21 mouse cellular contexts compared by ENCODE assay signal in genomic region chr5:4731743-4732215, GRCm38 (mm10). TPM values are rescaled to one million over a fixed set of nuclear protein-coding genes. Genes with fewer than 3 reads are reported as not detected.
DNase-seq lines count a peak whose midpoint lies in the region; ATAC-seq lines count a peak whose summit lies in the region.
"Had no signal": no experiment of that assay in that cellular context is flagged by ENCODE, and none has a peak within 500 bp of the region (broad histone marks: within the 10 kb centered on the region; RNA-seq: fewer than 3 reads in every experiment).

No protein-coding gene starts in this region.

- H3K36me3 ChIP-seq in embryonic facial prominence, embryonic 11.5 days (replicated peaks; ENCODE audit: control insufficient read depth, insufficient read depth, low read depth, low read length) = no peaks in the 10 kb centered on the region
- no peaks in the 10 kb centered on the region for H3K36me3 ChIP-seq in embryonic facial prominence, embryonic 10.5 days (replicated peaks)
- no peaks in the 10 kb centered on the region for H3K36me3 ChIP-seq in midbrain, embryonic 12.5 days
- H3K36me3 ChIP-seq in midbrain, embryonic 10.5 days = no peaks in the 10 kb centered on the region
- H3K36me3 ChIP-seq in hindbrain, embryonic 14.5 days (replicated peaks; ENCODE audit: control insufficient read depth, insufficient read depth) = no peaks in the 10 kb centered on the region
- H3K36me3 ChIP-seq in midbrain, embryonic 16.5 days (ENCODE audit: control insufficient read depth, insufficient read depth, low read length) = no peaks in the 10 kb centered on the region
- H3K36me3 ChIP-seq: embryonic facial prominence, embryonic 13.5 days; heart, embryonic 10.5 days; limb, embryonic 10.5 days had no signal

- no peaks in the 10 kb centered on the region for H3K27me3 ChIP-seq in embryonic facial prominence, embryonic 11.5 days (ENCODE audit: control insufficient read depth, insufficient read depth, low read length)
- peaks cover 10% of the 10 kb centered on the region for H3K27me3 ChIP-seq in embryonic facial prominence, embryonic 10.5 days (replicated peaks; ENCODE audit: low read depth, poor library complexity, severe bottlenecking)
- H3K27me3 ChIP-seq in midbrain, embryonic 12.5 days = no peaks in the 10 kb centered on the region
- peaks cover 8% of the 10 kb centered on the region; the same call in 1 of the 2 replicates for H3K27me3 ChIP-seq in midbrain, embryonic 10.5 days (ENCODE audit: low read depth, poor library complexity, severe bottlenecking)
- H3K27me3 ChIP-seq in hindbrain, embryonic 14.5 days (ENCODE audit: control insufficient read depth, insufficient read depth, low read length) = no peaks in the 10 kb centered on the region
- no peaks in the 10 kb centered on the region for H3K27me3 ChIP-seq in midbrain, embryonic 16.5 days (ENCODE audit: control insufficient read depth, insufficient read depth, low read depth, low read length)
- H3K27me3 ChIP-seq: Patski had no signal

- H3K4me3 ChIP-seq in embryonic facial prominence, embryonic 11.5 days (ENCODE audit: low read depth, low read length) = no peak overlapping the region
- H3K4me3 ChIP-seq in embryonic facial prominence, embryonic 10.5 days = no peak overlapping the region
- no peak overlapping the region for H3K4me3 ChIP-seq in midbrain, embryonic 12.5 days
- no peak overlapping the region for H3K4me3 ChIP-seq in midbrain, embryonic 10.5 days
- no peak overlapping the region for H3K4me3 ChIP-seq in hindbrain, embryonic 14.5 days (replicated peaks; ENCODE audit: low read length)
- H3K4me3 ChIP-seq in midbrain, embryonic 16.5 days (ENCODE audit: low read depth, low read length) = no peak overlapping the region
- H3K4me3 ChIP-seq: embryonic facial prominence, embryonic 13.5 days; gastrocnemius, adult 2 months; heart, embryonic 10.5 days; limb, embryonic 10.5 days; myocyte had no signal

- no peak overlapping the region for H3K27ac ChIP-seq in embryonic facial prominence, embryonic 11.5 days (replicated peaks; ENCODE audit: low read depth, low read length)
- no peak overlapping the region; the same call in 1 of the 2 replicates for H3K27ac ChIP-seq in embryonic facial prominence, embryonic 10.5 days (replicated peaks)
- H3K27ac ChIP-seq in midbrain, embryonic 12.5 days (replicated peaks) = 0 out of 2 replicates have a peak overlapping the region, but pooled peaks have one; percentile 36
- no peak overlapping the region for H3K27ac ChIP-seq in midbrain, embryonic 10.5 days (replicated peaks)
- no peak overlapping the region; the same call in 1 of the 2 replicates for H3K27ac ChIP-seq in hindbrain, embryonic 14.5 days
- no peak overlapping the region for H3K27ac ChIP-seq in midbrain, embryonic 16.5 days (ENCODE audit: low read length)
- H3K27ac ChIP-seq: embryonic facial prominence, embryonic 13.5 days; gastrocnemius, adult 2 months; heart, embryonic 10.5 days; limb, embryonic 10.5 days had no signal

- H3K4me1 ChIP-seq in embryonic facial prominence, embryonic 11.5 days (ENCODE audit: control insufficient read depth, insufficient read depth, low read length) = no peaks in the 10 kb centered on the region
- peaks cover 16% of the 10 kb centered on the region for H3K4me1 ChIP-seq in embryonic facial prominence, embryonic 10.5 days
- peaks cover 13% of the 10 kb centered on the region; the same call in 1 of the 2 replicates for H3K4me1 ChIP-seq in midbrain, embryonic 12.5 days
- H3K4me1 ChIP-seq in midbrain, embryonic 10.5 days = peaks cover 16% of the 10 kb centered on the region
- peaks cover 18% of the 10 kb centered on the region for H3K4me1 ChIP-seq in hindbrain, embryonic 14.5 days (replicated peaks; ENCODE audit: control insufficient read depth, insufficient read depth, low read length)
- H3K4me1 ChIP-seq in midbrain, embryonic 16.5 days (ENCODE audit: control insufficient read depth, insufficient read depth, low read length) = peaks cover 11% of the 10 kb centered on the region; the same call in 1 of the 2 replicates
- H3K4me1 ChIP-seq: heart, embryonic 10.5 days; limb, embryonic 10.5 days had no signal

- DNase-seq in embryonic facial prominence, embryonic 11.5 days (ENCODE audit: low spot score) = no peak
- no peak for DNase-seq in embryonic facial prominence, embryonic 10.5 days (ENCODE audit: low spot score)
- DNase-seq in midbrain, embryonic 10.5 days (ENCODE audit: low spot score) = no peak
- peak; percentile 47 for DNase-seq in hindbrain, embryonic 14.5 days (ENCODE audit: low spot score)
- DNase-seq in spleen, postnatal 36 days (ENCODE audit: low spot score in 2 of 2) = no peak
- DNase-seq in adrenal gland, postnatal 25 days = no peak
- DNase-seq: adrenal gland, postnatal 10 days; cerebellum, adult 11-12 months; cerebellum, postnatal 25 days; gastrocnemius, adult 2 months; lung, adult 18-20 months; lung, postnatal 14 days; right cerebral cortex, adult 18-20 months had no signal

- 53% methylated on average over 5 of the region's 5 CpGs for WGBS in embryonic facial prominence, embryonic 11.5 days
- 67% methylated on average over 5 of the region's 5 CpGs for WGBS in embryonic facial prominence, embryonic 10.5 days
- WGBS in midbrain, embryonic 12.5 days = 45% methylated on average over 5 of the region's 5 CpGs
- 75% methylated on average over 5 of the region's 5 CpGs for WGBS in midbrain, embryonic 10.5 days
- WGBS in hindbrain, embryonic 14.5 days = 24% methylated on average over 5 of the region's 5 CpGs
- 28% methylated on average over 5 of the region's 5 CpGs for WGBS in midbrain, embryonic 16.5 days

- H3K9ac ChIP-seq in embryonic facial prominence, embryonic 11.5 days (replicated peaks; ENCODE audit: low read length) = no peak overlapping the region
- H3K9ac ChIP-seq in midbrain, embryonic 12.5 days (replicated peaks) = no peak overlapping the region
- no peak overlapping the region for H3K9ac ChIP-seq in hindbrain, embryonic 14.5 days
- no peak overlapping the region for H3K9ac ChIP-seq in midbrain, embryonic 16.5 days (ENCODE audit: low read depth, low read length)
- H3K9ac ChIP-seq: embryonic facial prominence, embryonic 13.5 days had no signal

- H3K4me2 ChIP-seq in embryonic facial prominence, embryonic 11.5 days (ENCODE audit: low read depth, low read length) = no peak overlapping the region
- no peak overlapping the region for H3K4me2 ChIP-seq in midbrain, embryonic 12.5 days (replicated peaks)
- H3K4me2 ChIP-seq in hindbrain, embryonic 14.5 days (replicated peaks) = no peak overlapping the region
- no peak overlapping the region for H3K4me2 ChIP-seq in midbrain, embryonic 16.5 days (ENCODE audit: low read length)
- H3K4me2 ChIP-seq: embryonic facial prominence, embryonic 13.5 days had no signal

- ATAC-seq in embryonic facial prominence, embryonic 11.5 days (replicated peaks; ENCODE audit: insufficient number of reproducible peaks, low FRiP score, low TSS enrichment, low read depth) = peak; percentile 48
- peak; percentile 95 for ATAC-seq in midbrain, embryonic 12.5 days (ENCODE audit: low FRiP score, low read depth)
- ATAC-seq in hindbrain, embryonic 14.5 days (ENCODE audit: low FRiP score) = peak; percentile 85
- peak; percentile 80 for ATAC-seq in midbrain, embryonic 16.5 days
- ATAC-seq: CD4-positive, CD25-positive, alpha-beta regulatory T cell, adult 4 months; Patski had no signal

- no peaks in the 10 kb centered on the region for H3K9me3 ChIP-seq in embryonic facial prominence, embryonic 11.5 days (replicated peaks; ENCODE audit: control insufficient read depth, low read length)
- no peaks in the 10 kb centered on the region for H3K9me3 ChIP-seq in embryonic facial prominence, embryonic 10.5 days
- H3K9me3 ChIP-seq in midbrain, embryonic 12.5 days = no peaks in the 10 kb centered on the region
- H3K9me3 ChIP-seq in midbrain, embryonic 10.5 days (replicated peaks) = no peaks in the 10 kb centered on the region
- H3K9me3 ChIP-seq in hindbrain, embryonic 14.5 days (ENCODE audit: control insufficient read depth, low read length) = no peaks in the 10 kb centered on the region
- H3K9me3 ChIP-seq in midbrain, embryonic 16.5 days (replicated peaks; ENCODE audit: control insufficient read depth, low read length, poor library complexity, severe bottlenecking) = no peaks in the 10 kb centered on the region
- H3K9me3 ChIP-seq: embryonic facial prominence, embryonic 13.5 days; heart, embryonic 10.5 days; limb, embryonic 10.5 days had no signal

RNA-seq across cellular contexts. Expression of gene Fzd1, which starts 26.1 kb away (rescaled TPM):
- polyA plus RNA-seq in embryonic facial prominence, embryonic 11.5 days (2014; fragmentation: Nextera tagmentation; extraction: Ambion mirVana) = 29.0 and 30.6 TPM in 2 replicates
- 14.9 and 16.5 TPM in 2 replicates for polyA plus RNA-seq in embryonic facial prominence, embryonic 10.5 days (2016; fragmentation: Nextera tagmentation; extraction: Ambion mirVana)
- 60.9 and 66.9 TPM in 2 replicates for polyA plus RNA-seq in midbrain, embryonic 12.5 days (2016; fragmentation: Nextera tagmentation; extraction: Ambion mirVana)
- 11.2 and 16.0 TPM in 2 replicates for polyA plus RNA-seq in midbrain, embryonic 10.5 days (2016; fragmentation: Nextera tagmentation; extraction: Ambion mirVana)
- 10.8 and 13.3 TPM in 2 replicates for polyA plus RNA-seq in hindbrain, embryonic 14.5 days (2014; fragmentation: Nextera tagmentation; extraction: Ambion mirVana)
- 22.0 and 24.6 TPM in 2 replicates for polyA plus RNA-seq in midbrain, embryonic 16.5 days (2015; fragmentation: Nextera tagmentation; extraction: Ambion mirVana)
- 16.7 and 17.8 TPM in 2 replicates for total RNA-seq in adrenal gland, postnatal 25 days (2021)
- polyA plus RNA-seq: CD4-positive, CD25-positive, alpha-beta regulatory T cell, adult 4 months had no signal
